Mouse (Mus musculus): ENCODE results near the gene Rrp9.

Gene Rrp9

DNA sequence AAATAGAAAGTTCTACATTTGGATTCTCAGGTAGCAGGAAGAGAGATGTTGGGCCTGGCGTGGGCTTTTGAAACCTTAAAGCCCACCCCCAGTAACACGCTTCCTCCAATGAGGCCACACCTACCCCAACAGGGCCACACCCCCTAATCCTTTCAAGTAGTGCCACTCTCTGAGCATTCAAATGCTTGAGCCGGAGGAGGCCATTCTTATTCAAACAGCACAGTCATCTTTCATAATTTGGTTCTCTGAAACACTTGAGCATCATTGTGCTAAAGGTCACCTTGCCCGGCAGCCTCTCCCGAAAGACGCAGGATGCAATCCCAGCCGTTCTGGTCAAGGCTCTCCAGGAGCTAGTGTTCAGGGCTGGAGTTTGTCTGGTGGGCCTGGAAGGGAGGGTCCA lies 58.5 kb downstream of the Rrp9 start:
- no peak for DNase-seq (ENCODE audit: low spot score)

DNA sequence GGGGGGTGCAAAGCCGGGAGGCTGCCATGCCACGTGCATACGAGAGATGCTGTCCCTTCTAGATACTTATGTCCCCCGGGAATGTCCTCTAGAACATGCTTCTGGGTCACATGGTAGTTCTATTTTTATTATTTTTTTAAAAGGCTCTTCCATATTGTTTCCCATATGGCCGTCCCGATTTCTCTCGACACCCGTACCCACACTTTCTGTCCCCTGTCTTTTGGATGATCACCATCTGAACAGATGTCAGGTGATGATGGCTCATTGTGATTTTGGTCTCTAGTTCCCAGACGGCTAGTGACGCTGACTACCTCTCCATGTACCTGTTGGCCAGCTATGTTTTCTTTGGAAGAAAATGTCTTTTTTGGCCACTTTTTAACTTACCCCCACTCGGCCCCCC lies 59.2 kb downstream of the Rrp9 start:
- no peak for DNase-seq (ENCODE audit: low spot score)
